Mouse (Mus musculus): Measurements from ENCODE around the gene Ankrd27. TPM values are rescaled to one million over a fixed set of nuclear protein-coding genes. Genes with fewer than 3 reads are reported as not detected.
A peak's percentile ranks its signal among the peaks of the same experiment; 100 is the strongest.

Ankrd27 gene
- polyA plus RNA-seq, 2 experiments = 47.6 to 50.8 TPM

DNA sequence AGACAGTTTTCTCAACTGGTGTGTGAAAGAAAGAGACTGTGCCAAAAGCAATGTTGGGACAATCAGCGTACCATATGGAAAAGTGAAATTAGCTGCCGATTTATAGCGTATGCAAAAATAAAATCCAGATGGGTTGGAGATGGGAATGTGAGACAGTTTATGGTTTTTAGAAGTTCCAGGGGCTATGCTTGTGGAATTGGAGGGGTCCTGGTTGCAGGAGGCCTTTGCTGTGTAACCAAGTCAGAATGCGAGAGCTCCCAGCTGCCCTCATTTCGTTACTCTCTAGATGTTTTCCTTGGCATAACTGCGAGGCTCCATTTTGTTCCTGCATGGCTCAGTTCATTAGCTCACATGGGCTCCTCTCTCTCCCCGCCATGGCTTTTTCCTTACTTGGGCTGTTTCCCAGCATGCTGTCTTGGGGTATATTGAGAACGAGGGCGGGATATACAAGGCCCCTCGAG lies 4.7 kb downstream of the Ankrd27 start:
- ATAC-seq (ENCODE audit: low FRiP score, low read depth) (peak; percentile 72), DNase-seq (ENCODE audit: low spot score) (peak; percentile 90)
- Histone ChIP-seq H3K27me3 (ENCODE audit: control insufficient read depth, insufficient read depth, low read length) (no peaks in the 10 kb centered on the region), H3K27ac (replicated peaks; ENCODE audit: low read depth, low read length) (peak overlapping the region; percentile 88), H3K4me2 (replicated peaks; ENCODE audit: low read depth, low read length, severe bottlenecking) (peak overlapping the region; percentile 31), H3K36me3 (ENCODE audit: control insufficient read depth, insufficient read depth, low read length) (peaks cover 25% of the 10 kb centered on the region), H3K9ac (ENCODE audit: low read depth, low read length, severe bottlenecking) (no peak overlapping the region), H3K4me3 (replicated peaks; ENCODE audit: low read length) (no peak overlapping the region), H3K4me1 (ENCODE audit: control insufficient read depth, insufficient read depth, low read length) (peaks cover 40% of the 10 kb centered on the region), H3K9me3 (ENCODE audit: control insufficient read depth, low read length) (no peaks in the 10 kb centered on the region)
- 26% methylated on average over 10 of the region's 10 CpGs for WGBS
- no peak for TF ChIP-seq POLR2A (IDR thresholded peaks at IDR 0.05; ENCODE audit: borderline replicate concordance, extremely low read depth, insufficient read depth, insufficient read length)

DNA sequence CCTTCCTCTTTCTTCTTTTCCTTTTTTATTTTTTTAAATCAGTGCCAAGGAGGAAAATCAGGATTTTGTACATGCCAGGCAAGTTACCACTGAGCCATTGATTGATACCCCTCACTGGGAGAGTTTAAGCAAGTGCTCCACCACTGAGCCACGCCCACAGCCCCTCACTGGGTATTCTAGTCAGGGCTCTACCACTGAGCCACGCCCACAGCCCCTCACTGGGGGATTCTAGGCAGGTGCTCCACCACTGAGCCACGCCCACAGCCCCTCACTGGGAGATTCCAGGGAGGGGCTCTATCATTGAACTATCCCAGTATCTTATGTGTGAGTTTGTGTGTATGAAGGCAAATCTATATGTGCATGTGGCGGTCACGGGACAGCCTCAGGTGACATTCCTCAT lies 8.3 kb downstream of the Ankrd27 start:
- Histone ChIP-seq H3K27ac (replicated peaks; ENCODE audit: low read depth, low read length) (no peak overlapping the region), H3K9ac (ENCODE audit: low read depth, low read length, severe bottlenecking) (no peak overlapping the region), H3K27me3 (ENCODE audit: control insufficient read depth, insufficient read depth, low read length) (no peaks in the 10 kb centered on the region), H3K36me3 (ENCODE audit: control insufficient read depth, insufficient read depth, low read length) (peaks cover 37% of the 10 kb centered on the region), H3K4me2 (replicated peaks; ENCODE audit: low read depth, low read length, severe bottlenecking) (no peak overlapping the region), H3K4me1 (ENCODE audit: control insufficient read depth, insufficient read depth, low read length) (peaks cover 21% of the 10 kb centered on the region), H3K9me3 (ENCODE audit: control insufficient read depth, low read length) (no peaks in the 10 kb centered on the region), H3K4me3 (replicated peaks; ENCODE audit: low read length) (no peak overlapping the region)
- no peak for TF ChIP-seq POLR2A (IDR thresholded peaks at IDR 0.05; ENCODE audit: borderline replicate concordance, extremely low read depth, insufficient read depth, insufficient read length)
- ATAC-seq (ENCODE audit: low FRiP score, low read depth) = no peak
- WGBS = 89% methylated on average over 5 of the region's 5 CpGs
- no peak for DNase-seq (ENCODE audit: low spot score)

DNA sequence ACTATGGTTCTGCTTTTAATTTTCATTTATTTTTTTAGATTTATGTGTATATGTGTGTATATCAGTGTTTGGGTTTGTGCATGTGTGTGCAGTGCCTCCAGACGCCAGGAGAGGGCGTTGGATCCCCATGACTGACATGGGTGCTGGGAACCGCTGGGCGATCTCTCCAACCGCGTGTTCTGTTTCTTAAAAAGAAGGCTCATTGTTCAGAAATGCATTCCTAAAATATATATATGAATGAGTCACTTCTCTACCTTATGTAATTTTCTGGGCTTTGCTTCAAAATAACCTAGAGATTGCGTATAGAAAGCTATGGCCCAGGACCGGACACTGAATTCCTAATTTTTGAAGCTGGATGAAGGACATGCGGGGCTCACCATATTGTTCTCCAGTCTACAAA lies 13.4 kb downstream of the Ankrd27 start:
- H3K4me3 ChIP-seq (replicated peaks; ENCODE audit: low read length) = no peak overlapping the region
- no peaks in the 10 kb centered on the region for H3K9me3 ChIP-seq (ENCODE audit: control insufficient read depth, low read length)
- no peak overlapping the region for H3K4me2 ChIP-seq (replicated peaks; ENCODE audit: low read depth, low read length, severe bottlenecking)
- DNase-seq (ENCODE audit: low spot score) (no peak), ATAC-seq (ENCODE audit: low FRiP score, low read depth) (no peak)
- no peak overlapping the region for H3K27ac ChIP-seq (replicated peaks; ENCODE audit: low read depth, low read length)
- no peaks in the 10 kb centered on the region for H3K4me1 ChIP-seq (ENCODE audit: control insufficient read depth, insufficient read depth, low read length)
- no peak for TF ChIP-seq POLR2A (IDR thresholded peaks at IDR 0.05; ENCODE audit: borderline replicate concordance, extremely low read depth, insufficient read depth, insufficient read length)
- H3K27me3 ChIP-seq (ENCODE audit: control insufficient read depth, insufficient read depth, low read length) = no peaks in the 10 kb centered on the region
- WGBS = 90% methylated on average over 9 of the region's 9 CpGs
- H3K9ac ChIP-seq (ENCODE audit: low read depth, low read length, severe bottlenecking) = no peak overlapping the region
- H3K36me3 ChIP-seq (ENCODE audit: control insufficient read depth, insufficient read depth, low read length) = peaks cover 53% of the 10 kb centered on the region

DNA sequence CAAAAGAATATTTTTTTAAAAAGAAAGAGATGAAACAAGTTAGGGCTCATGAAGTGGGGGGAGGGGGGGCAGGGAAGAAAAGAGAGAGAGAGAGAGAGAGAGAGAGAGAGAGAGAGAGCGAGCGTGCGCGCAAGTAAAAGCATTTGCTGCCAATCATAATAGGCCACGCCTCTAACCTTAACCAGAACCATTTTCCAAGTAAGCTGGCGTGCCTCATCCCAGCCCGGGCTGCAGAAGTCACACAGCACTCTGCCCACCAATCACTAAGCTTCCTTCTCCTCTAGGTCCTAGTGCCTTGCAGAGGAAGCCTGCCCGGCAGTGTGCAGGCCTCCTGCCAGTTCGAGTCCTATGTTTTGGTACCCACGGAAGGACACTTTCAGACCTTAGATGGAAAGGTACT lies 14.0 kb downstream of the Ankrd27 start:
- Histone ChIP-seq H3K4me1 (ENCODE audit: control insufficient read depth, insufficient read depth, low read length) (no peaks in the 10 kb centered on the region), H3K9ac (ENCODE audit: low read depth, low read length, severe bottlenecking) (no peak overlapping the region), H3K36me3 (ENCODE audit: control insufficient read depth, insufficient read depth, low read length) (peaks cover 56% of the 10 kb centered on the region), H3K27me3 (ENCODE audit: control insufficient read depth, insufficient read depth, low read length) (no peaks in the 10 kb centered on the region), H3K4me2 (replicated peaks; ENCODE audit: low read depth, low read length, severe bottlenecking) (no peak overlapping the region), H3K4me3 (replicated peaks; ENCODE audit: low read length) (no peak overlapping the region), H3K9me3 (ENCODE audit: control insufficient read depth, low read length) (no peaks in the 10 kb centered on the region), H3K27ac (replicated peaks; ENCODE audit: low read depth, low read length) (no peak overlapping the region)
- no peak for ATAC-seq (ENCODE audit: low FRiP score, low read depth)
- WGBS = 89% methylated on average over 10 of the region's 10 CpGs
- TF ChIP-seq POLR2A (IDR thresholded peaks at IDR 0.05; ENCODE audit: borderline replicate concordance, extremely low read depth, insufficient read depth, insufficient read length) = no peak
- no peak for DNase-seq (ENCODE audit: low spot score)

DNA sequence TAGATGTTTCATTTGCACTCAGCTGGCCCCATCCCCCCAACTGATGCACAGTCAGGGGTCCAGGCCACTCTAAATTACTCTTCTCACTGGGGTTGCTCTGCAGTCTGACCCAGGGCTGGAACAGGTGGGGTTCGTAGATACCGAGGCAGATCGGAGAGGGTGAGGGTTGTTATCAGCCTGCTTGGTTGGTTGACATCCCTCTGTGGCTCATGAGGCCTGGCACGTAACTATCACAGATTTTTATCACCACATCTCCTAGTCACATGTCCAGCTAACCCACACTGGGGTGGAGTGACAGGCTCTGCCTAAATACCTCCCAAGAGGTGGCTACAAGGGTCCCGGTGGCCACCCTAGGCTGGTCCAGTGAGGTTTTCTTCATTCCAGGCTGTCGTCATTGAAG lies 15.1 kb downstream of the Ankrd27 start:
- ATAC-seq (ENCODE audit: low FRiP score, low read depth) (no peak), DNase-seq (ENCODE audit: low spot score) (no peak)
- Histone ChIP-seq H3K4me3 (replicated peaks; ENCODE audit: low read length) (no peak overlapping the region), H3K9me3 (ENCODE audit: control insufficient read depth, low read length) (no peaks in the 10 kb centered on the region), H3K27me3 (ENCODE audit: control insufficient read depth, insufficient read depth, low read length) (no peaks in the 10 kb centered on the region), H3K4me2 (replicated peaks; ENCODE audit: low read depth, low read length, severe bottlenecking) (no peak overlapping the region), H3K27ac (replicated peaks; ENCODE audit: low read depth, low read length) (no peak overlapping the region), H3K9ac (ENCODE audit: low read depth, low read length, severe bottlenecking) (no peak overlapping the region), H3K36me3 (ENCODE audit: control insufficient read depth, insufficient read depth, low read length) (peaks cover 55% of the 10 kb centered on the region), H3K4me1 (ENCODE audit: control insufficient read depth, insufficient read depth, low read length) (no peaks in the 10 kb centered on the region)
- whole genome bisulfite sequencing = 91% methylated on average over 6 of the region's 6 CpGs
- no peak for TF ChIP-seq POLR2A (IDR thresholded peaks at IDR 0.05; ENCODE audit: borderline replicate concordance, extremely low read depth, insufficient read depth, insufficient read length)

DNA sequence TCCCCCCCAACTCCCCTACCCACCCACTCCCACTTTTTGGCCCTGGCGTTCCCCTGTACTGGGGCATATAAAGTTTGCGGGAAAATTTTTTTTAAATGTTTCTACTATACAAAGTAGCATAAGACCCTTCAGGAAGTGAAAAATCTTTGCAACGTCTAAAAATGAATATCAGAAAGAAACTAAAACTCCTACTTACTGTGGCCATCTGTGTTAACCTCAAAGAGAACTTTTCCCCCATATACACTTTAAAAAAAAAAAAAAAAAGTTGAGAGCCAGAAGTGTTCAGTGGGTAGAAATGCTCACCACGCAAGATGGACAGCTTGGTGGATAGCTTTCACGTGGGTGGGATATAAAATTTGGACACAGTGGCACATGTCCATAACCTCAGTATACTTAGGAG lies 16.7 kb downstream of the Ankrd27 start:
- no peak overlapping the region for H3K9ac ChIP-seq (ENCODE audit: low read depth, low read length, severe bottlenecking)
- no peaks in the 10 kb centered on the region for H3K9me3 ChIP-seq (ENCODE audit: control insufficient read depth, low read length)
- DNase-seq (ENCODE audit: low spot score) (no peak), ATAC-seq (ENCODE audit: low FRiP score, low read depth) (no peak)
- TF ChIP-seq POLR2A (IDR thresholded peaks at IDR 0.05; ENCODE audit: borderline replicate concordance, extremely low read depth, insufficient read depth, insufficient read length) = no peak
- H3K4me1 ChIP-seq (ENCODE audit: control insufficient read depth, insufficient read depth, low read length) = no peaks in the 10 kb centered on the region
- H3K27me3 ChIP-seq (ENCODE audit: control insufficient read depth, insufficient read depth, low read length) = no peaks in the 10 kb centered on the region
- no peak overlapping the region for H3K4me3 ChIP-seq (replicated peaks; ENCODE audit: low read length)
- peaks cover 62% of the 10 kb centered on the region for H3K36me3 ChIP-seq (ENCODE audit: control insufficient read depth, insufficient read depth, low read length)
- 91% methylated on average over 5 of the region's 5 CpGs for WGBS
- H3K27ac ChIP-seq (replicated peaks; ENCODE audit: low read depth, low read length) = no peak overlapping the region
- no peak overlapping the region for H3K4me2 ChIP-seq (replicated peaks; ENCODE audit: low read depth, low read length, severe bottlenecking)

All from limb, embryonic 14.5 days (tissue).